Mouse (Mus musculus): ENCODE measurements around the gene Sap30l. TPM values are rescaled to one million over a fixed set of nuclear protein-coding genes. Genes with fewer than 3 reads are reported as not detected.

Sap30l gene
- polyA plus RNA-seq, 1 experiment from 2014 or later: 14.1 TPM

DNA sequence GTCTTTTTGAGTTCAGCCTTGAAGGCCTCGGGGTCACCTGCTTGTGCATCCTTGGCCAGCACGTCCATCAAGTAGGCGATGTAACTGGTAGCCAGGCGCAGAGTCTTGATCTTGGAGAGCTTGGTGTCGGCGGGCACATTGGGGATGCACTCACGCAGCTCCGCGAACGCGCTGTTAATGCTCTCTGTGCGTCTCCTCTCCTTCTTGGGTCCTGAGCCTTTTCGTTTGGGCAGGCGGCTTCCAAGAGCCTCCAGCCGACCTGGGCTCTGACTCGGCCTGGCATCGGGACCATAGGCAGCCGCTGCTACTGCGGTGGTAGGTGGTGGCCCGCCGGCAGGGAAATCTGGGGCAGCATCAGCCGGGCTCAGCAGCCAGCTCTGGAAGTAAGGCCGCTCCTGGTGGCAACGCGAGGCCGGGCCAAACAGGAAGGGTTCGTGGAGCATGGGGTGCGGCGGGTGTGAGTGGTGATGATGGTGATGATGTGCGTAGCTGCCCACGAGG is 29.9 kb downstream of the Sap30l start:
- no peak overlapping the region for H3K9ac ChIP-seq (ENCODE audit: low read length)
- H3K36me3 ChIP-seq (ENCODE audit: control insufficient read depth, insufficient read depth, low read length): no peaks in the 10 kb centered on the region
- no peak overlapping the region for H3K4me2 ChIP-seq (ENCODE audit: low read depth, low read length, severe bottlenecking)
- H3K4me1 ChIP-seq (replicated peaks; ENCODE audit: control insufficient read depth, insufficient read depth, low read length): peaks cover 14% of the 10 kb centered on the region; the same call in 1 of the 2 replicates
- DNase-seq (ENCODE audit: low spot score): peak; percentile 68
- no peak overlapping the region for H3K27ac ChIP-seq (ENCODE audit: low read depth, low read length)
- H3K4me3 ChIP-seq (ENCODE audit: low read depth, low read length): no peak overlapping the region
- peaks cover 95% of the 10 kb centered on the region for H3K27me3 ChIP-seq (ENCODE audit: control insufficient read depth, insufficient read depth, low read length)
- WGBS: 1% methylated on average over 31 of the region's 31 CpGs
- no peaks in the 10 kb centered on the region for H3K9me3 ChIP-seq (ENCODE audit: control insufficient read depth, low read length)
- ATAC-seq (replicated peaks; ENCODE audit: low FRiP score): no peak

DNA sequence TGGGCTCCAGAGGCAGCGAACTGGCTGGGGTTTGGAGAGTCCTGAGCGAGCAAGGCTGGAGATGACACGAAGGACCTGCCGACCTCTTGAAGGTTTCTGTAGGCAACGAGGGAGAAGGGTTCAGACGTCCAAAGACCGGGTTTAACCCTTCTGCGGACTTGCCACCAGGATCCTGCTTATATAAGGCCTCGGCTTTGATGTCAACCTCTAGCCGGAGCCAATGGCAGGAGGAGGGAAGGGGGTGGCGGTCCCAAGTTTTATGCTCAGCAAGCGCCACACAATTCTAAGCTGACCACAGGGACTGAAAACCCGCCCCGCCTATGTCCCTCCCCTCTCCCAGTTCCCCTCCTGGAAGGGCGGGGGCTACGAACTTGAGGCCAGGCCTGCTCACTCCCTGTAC is 30.4 kb downstream of the Sap30l start:
- no peak overlapping the region for H3K9ac ChIP-seq (ENCODE audit: low read length)
- H3K4me2 ChIP-seq (ENCODE audit: low read depth, low read length, severe bottlenecking): no peak overlapping the region
- H3K27me3 ChIP-seq (ENCODE audit: control insufficient read depth, insufficient read depth, low read length): peaks cover 96% of the 10 kb centered on the region
- no peak overlapping the region for H3K27ac ChIP-seq (ENCODE audit: low read depth, low read length)
- peak; percentile 58 for DNase-seq (ENCODE audit: low spot score)
- ATAC-seq (replicated peaks; ENCODE audit: low FRiP score): no peak
- H3K36me3 ChIP-seq (ENCODE audit: control insufficient read depth, insufficient read depth, low read length): no peaks in the 10 kb centered on the region
- no peak overlapping the region for H3K4me3 ChIP-seq (ENCODE audit: low read depth, low read length)
- WGBS: 0% methylated on average over 16 of the region's 16 CpGs
- H3K9me3 ChIP-seq (ENCODE audit: control insufficient read depth, low read length): no peaks in the 10 kb centered on the region
- peaks cover 14% of the 10 kb centered on the region; the same call in 1 of the 2 replicates for H3K4me1 ChIP-seq (replicated peaks; ENCODE audit: control insufficient read depth, insufficient read depth, low read length)

DNA sequence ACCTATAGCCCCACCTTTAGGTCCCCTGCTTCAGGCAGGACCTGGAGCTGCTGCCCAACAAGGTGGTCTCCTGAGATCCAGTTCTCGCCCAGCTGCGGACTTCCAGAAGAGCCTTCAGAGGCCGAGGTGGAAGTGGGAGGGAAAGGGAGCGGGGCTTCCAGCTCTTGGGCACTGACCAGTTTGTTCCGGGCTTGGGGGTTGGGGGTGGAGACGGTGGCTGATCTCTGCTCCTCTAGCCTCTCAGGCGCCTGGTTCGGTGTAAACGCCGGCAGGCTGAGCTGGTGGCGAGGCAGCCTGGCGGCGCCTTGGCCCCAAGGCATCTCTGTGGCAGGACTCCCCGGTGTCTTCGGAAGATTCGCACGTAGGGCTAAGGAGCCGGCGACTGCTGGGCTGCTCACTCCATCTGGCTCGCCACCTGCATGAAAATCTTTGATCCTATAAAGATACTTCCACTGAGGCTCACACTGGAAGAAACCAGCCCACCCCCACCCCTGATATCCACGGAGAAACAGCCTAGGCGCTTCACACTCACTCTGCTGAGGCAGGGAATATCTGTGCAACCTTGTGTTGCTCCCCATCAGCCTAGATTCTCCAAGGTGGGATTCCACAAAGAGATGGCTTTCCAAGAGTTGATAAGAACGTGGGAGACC is 31.2 kb downstream of the Sap30l start, which contains the start of gene Hand1:
Hand1 (minus strand) TSS at position 267 of the 650 bp plus-strand sequence.
- Histone ChIP-seq H3K9me3 (ENCODE audit: control insufficient read depth, low read length) (no peaks in the 10 kb centered on the region), H3K27me3 (ENCODE audit: control insufficient read depth, insufficient read depth, low read length) (peaks cover 95% of the 10 kb centered on the region), H3K4me2 (ENCODE audit: low read depth, low read length, severe bottlenecking) (no peak within 1 kb of the TSS), H3K4me3 (ENCODE audit: low read depth, low read length) (no peak within 1 kb of the TSS), H3K9ac (ENCODE audit: low read length) (no peak within 1 kb of the TSS), H3K27ac (ENCODE audit: low read depth, low read length) (no peak within 1 kb of the TSS), H3K36me3 (ENCODE audit: control insufficient read depth, insufficient read depth, low read length) (no peaks in the 10 kb centered on the region), H3K4me1 (replicated peaks; ENCODE audit: control insufficient read depth, insufficient read depth, low read length) (peaks cover 11% of the 10 kb centered on the region; the same call in 1 of the 2 replicates)
- DNase-seq (ENCODE audit: low spot score) (peak; percentile 60), ATAC-seq (replicated peaks; ENCODE audit: low FRiP score) (no peak)
- WGBS: 1% methylated on average over 23 of the region's 23 CpGs

DNA sequence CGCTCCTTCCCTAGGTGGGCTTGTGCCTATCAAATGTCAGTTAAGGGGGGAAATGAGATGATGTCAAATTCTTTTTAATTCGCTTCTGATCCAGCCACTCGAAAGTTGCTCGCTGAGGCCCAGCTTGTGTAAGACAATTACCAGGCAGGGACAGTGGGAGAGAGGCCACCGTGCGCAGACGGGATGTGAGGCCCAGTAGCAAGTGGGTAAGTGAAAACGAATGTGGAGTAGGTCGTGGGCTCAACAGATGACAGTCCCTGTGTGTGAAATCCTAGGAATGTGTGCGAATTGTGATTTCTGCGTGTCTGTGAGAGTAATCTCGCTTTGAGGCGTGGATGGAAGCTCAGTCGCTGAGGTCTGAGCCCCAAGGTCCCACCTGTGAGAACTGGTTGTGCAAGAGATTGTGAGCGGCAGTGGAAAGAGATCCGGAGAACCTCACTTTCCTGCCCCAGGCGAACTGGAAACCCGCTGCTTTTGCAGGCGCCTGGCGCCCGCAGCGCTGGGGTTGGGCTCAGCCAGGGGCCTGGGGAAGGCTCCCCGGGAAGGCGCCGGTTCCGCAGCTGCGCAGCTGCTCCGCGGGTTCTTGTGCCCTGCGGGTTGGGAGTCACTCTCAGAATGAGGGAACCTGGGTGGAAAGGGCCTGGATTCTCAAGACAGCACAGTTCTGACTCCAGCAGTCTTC is 32.0 kb downstream of the Sap30l start:
- DNase-seq (ENCODE audit: low spot score) (no peak), ATAC-seq (replicated peaks; ENCODE audit: low FRiP score) (no peak)
- Histone ChIP-seq H3K4me3 (ENCODE audit: low read depth, low read length) (no peak overlapping the region), H3K4me1 (replicated peaks; ENCODE audit: control insufficient read depth, insufficient read depth, low read length) (peaks cover 6% of the 10 kb centered on the region; the same call in 1 of the 2 replicates), H3K36me3 (ENCODE audit: control insufficient read depth, insufficient read depth, low read length) (no peaks in the 10 kb centered on the region), H3K9ac (ENCODE audit: low read length) (no peak overlapping the region), H3K27ac (ENCODE audit: low read depth, low read length) (no peak overlapping the region), H3K27me3 (ENCODE audit: control insufficient read depth, insufficient read depth, low read length) (peaks cover 92% of the 10 kb centered on the region), H3K9me3 (ENCODE audit: control insufficient read depth, low read length) (no peaks in the 10 kb centered on the region), H3K4me2 (ENCODE audit: low read depth, low read length, severe bottlenecking) (no peak overlapping the region)
- under 1% methylated on average over 30 of the region's 30 CpGs for WGBS

DNA sequence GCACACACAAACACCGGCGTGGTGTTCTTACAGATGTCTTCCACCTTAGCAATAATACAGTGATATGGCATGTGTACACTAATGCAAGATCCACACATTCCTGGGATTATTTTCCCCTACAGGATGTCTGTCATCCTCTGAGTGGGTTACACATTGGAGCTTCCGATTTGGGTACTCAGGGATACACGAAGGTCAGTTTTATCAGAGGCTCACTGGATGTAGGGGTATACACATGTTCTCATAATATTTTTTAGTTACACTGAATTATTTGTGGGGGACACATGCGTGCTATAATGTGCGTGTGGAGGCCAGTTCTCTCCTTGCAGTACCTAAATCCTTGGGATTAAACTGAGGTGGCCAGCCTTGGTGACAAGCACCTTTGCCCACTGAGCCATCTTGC is 32.6 kb downstream of the Sap30l start:
- no peak overlapping the region for H3K4me2 ChIP-seq (ENCODE audit: low read depth, low read length, severe bottlenecking)
- ATAC-seq (replicated peaks; ENCODE audit: low FRiP score) (no peak), DNase-seq (ENCODE audit: low spot score) (no peak)
- H3K9ac ChIP-seq (ENCODE audit: low read length): no peak overlapping the region
- no peaks in the 10 kb centered on the region for H3K9me3 ChIP-seq (ENCODE audit: control insufficient read depth, low read length)
- peaks cover 93% of the 10 kb centered on the region for H3K27me3 ChIP-seq (ENCODE audit: control insufficient read depth, insufficient read depth, low read length)
- no peak overlapping the region for H3K27ac ChIP-seq (ENCODE audit: low read depth, low read length)
- no peaks in the 10 kb centered on the region for H3K36me3 ChIP-seq (ENCODE audit: control insufficient read depth, insufficient read depth, low read length)
- H3K4me3 ChIP-seq (ENCODE audit: low read depth, low read length): no peak overlapping the region
- H3K4me1 ChIP-seq (replicated peaks; ENCODE audit: control insufficient read depth, insufficient read depth, low read length): peaks cover 6% of the 10 kb centered on the region; the same call in 1 of the 2 replicates
- 7% methylated on average over 6 of the region's 6 CpGs for WGBS

GRCm38 (mm10) chr11:57835331-57835730 is 33.9 kb downstream of the Sap30l start:
- Histone ChIP-seq H3K9ac (ENCODE audit: low read length) (no peak overlapping the region), H3K4me2 (ENCODE audit: low read depth, low read length, severe bottlenecking) (no peak overlapping the region), H3K4me1 (replicated peaks; ENCODE audit: control insufficient read depth, insufficient read depth, low read length) (no peaks in the 10 kb centered on the region), H3K36me3 (ENCODE audit: control insufficient read depth, insufficient read depth, low read length) (no peaks in the 10 kb centered on the region), H3K27ac (ENCODE audit: low read depth, low read length) (no peak overlapping the region), H3K27me3 (ENCODE audit: control insufficient read depth, insufficient read depth, low read length) (peaks cover 93% of the 10 kb centered on the region), H3K9me3 (ENCODE audit: control insufficient read depth, low read length) (no peaks in the 10 kb centered on the region), H3K4me3 (ENCODE audit: low read depth, low read length) (no peak overlapping the region)
- ATAC-seq (replicated peaks; ENCODE audit: low FRiP score): no peak
- no peak for DNase-seq (ENCODE audit: low spot score)
- WGBS: 8% methylated on average over 2 of the region's 2 CpGs

GRCm38 (mm10) chr11:57835931-57836330 is 34.5 kb downstream of the Sap30l start:
- 6% methylated on average over 3 of the region's 3 CpGs for WGBS
- H3K9ac ChIP-seq (ENCODE audit: low read length): no peak overlapping the region
- ATAC-seq (replicated peaks; ENCODE audit: low FRiP score) (no peak), DNase-seq (ENCODE audit: low spot score) (no peak)
- H3K27ac ChIP-seq (ENCODE audit: low read depth, low read length): no peak overlapping the region
- H3K9me3 ChIP-seq (ENCODE audit: control insufficient read depth, low read length): no peaks in the 10 kb centered on the region
- peaks cover 1% of the 10 kb centered on the region; the same call in 1 of the 2 replicates for H3K4me1 ChIP-seq (replicated peaks; ENCODE audit: control insufficient read depth, insufficient read depth, low read length)
- no peak overlapping the region for H3K4me3 ChIP-seq (ENCODE audit: low read depth, low read length)
- no peak overlapping the region for H3K4me2 ChIP-seq (ENCODE audit: low read depth, low read length, severe bottlenecking)
- H3K27me3 ChIP-seq (ENCODE audit: control insufficient read depth, insufficient read depth, low read length): peaks cover 91% of the 10 kb centered on the region
- H3K36me3 ChIP-seq (ENCODE audit: control insufficient read depth, insufficient read depth, low read length): no peaks in the 10 kb centered on the region

DNA sequence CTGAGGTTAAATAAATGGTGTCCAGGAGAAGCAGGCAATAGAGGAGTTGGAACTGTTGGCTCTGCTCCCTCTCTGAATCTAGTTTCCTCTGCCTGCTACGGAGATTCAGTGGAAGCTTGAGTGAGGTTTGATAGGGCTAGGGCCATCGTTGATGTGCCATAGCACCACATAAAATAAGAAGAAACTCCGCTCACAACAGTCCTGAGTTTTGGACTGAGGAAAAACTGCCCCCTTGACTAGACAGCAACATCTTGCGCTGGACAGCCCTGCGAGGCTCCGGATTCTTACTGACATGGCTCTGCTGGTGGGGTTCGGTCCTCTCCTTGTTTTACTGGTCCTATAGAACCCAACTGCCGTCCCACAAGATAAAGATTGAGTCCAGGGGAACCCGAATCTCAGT is 35.0 kb downstream of the Sap30l start:
- ATAC-seq (replicated peaks; ENCODE audit: low FRiP score) (no peak), DNase-seq (ENCODE audit: low spot score) (no peak)
- Histone ChIP-seq H3K4me1 (replicated peaks; ENCODE audit: control insufficient read depth, insufficient read depth, low read length) (peaks cover 5% of the 10 kb centered on the region; the same call in 1 of the 2 replicates), H3K27ac (ENCODE audit: low read depth, low read length) (no peak overlapping the region), H3K27me3 (ENCODE audit: control insufficient read depth, insufficient read depth, low read length) (peaks cover 88% of the 10 kb centered on the region), H3K4me3 (ENCODE audit: low read depth, low read length) (no peak overlapping the region), H3K36me3 (ENCODE audit: control insufficient read depth, insufficient read depth, low read length) (no peaks in the 10 kb centered on the region), H3K4me2 (ENCODE audit: low read depth, low read length, severe bottlenecking) (no peak overlapping the region), H3K9ac (ENCODE audit: low read length) (no peak overlapping the region), H3K9me3 (ENCODE audit: control insufficient read depth, low read length) (no peaks in the 10 kb centered on the region)
- WGBS: 3% methylated on average over 9 of the region's 9 CpGs
